In genomic region chr12:95469897-95470296, GRCm38 (mm10) we compare ENCODE assay signal across 26 mouse cellular contexts.
DNase-seq lines count a peak whose midpoint lies in the region; ATAC-seq and TF ChIP-seq lines count a peak whose summit lies in the region.
"Had no signal": no experiment of that assay in that cellular context is flagged by ENCODE, and none has a peak within 500 bp of the region (broad histone marks: within the 10 kb centered on the region; RNA-seq: fewer than 3 reads in every experiment).

No protein-coding gene starts in this region.

- ATAC-seq in megakaryocyte, adult 5-6 weeks (ENCODE audit: poor library complexity, severe bottlenecking) = no peak
- ATAC-seq: CD4-positive, CD25-positive, alpha-beta regulatory T cell, adult 4 months; forebrain, embryonic 13.5 days; forebrain, embryonic 16.5 days; Patski had no signal

- H3K36me3 ChIP-seq in myocyte (ENCODE audit: control insufficient read depth, insufficient read depth) = no peaks in the 10 kb centered on the region
- H3K36me3 ChIP-seq: embryonic facial prominence, embryonic 12.5 days; embryonic facial prominence, embryonic 15.5 days; forebrain, embryonic 10.5 days; hindbrain, embryonic 12.5 days; hindbrain, embryonic 15.5 days had no signal

- H3K4me2 ChIP-seq in myocyte (ENCODE audit: low read depth) = peak overlapping the region; percentile 33
- H3K4me2 ChIP-seq: embryonic facial prominence, embryonic 12.5 days; embryonic facial prominence, embryonic 15.5 days; forebrain, embryonic 13.5 days; heart, embryonic 11.5 days; hindbrain, embryonic 12.5 days; hindbrain, embryonic 15.5 days had no signal

- no peaks in the 10 kb centered on the region for H3K27me3 ChIP-seq in myocyte (ENCODE audit: control insufficient read depth, insufficient read depth, insufficient read length)
- H3K27me3 ChIP-seq: embryonic facial prominence, embryonic 12.5 days; embryonic facial prominence, embryonic 15.5 days; hindbrain, embryonic 12.5 days; hindbrain, embryonic 15.5 days; Patski had no signal

- no peak for TF ChIP-seq CTCF in embryonic fibroblast, embryonic 13.5 days (IDR thresholded peaks at IDR 0.05; ENCODE audit: borderline replicate concordance, insufficient read depth, low read length)

- DNase-seq in 3T3-L1 (ENCODE audit: low read depth, low spot score) (peak; percentile 73), NIH3T3 (ENCODE audit: low read depth) (peak; percentile 44)
- no peak for DNase-seq in urinary bladder, postnatal 14 days (ENCODE audit: low spot score)
- DNase-seq in right cerebral cortex, postnatal 10 days (ENCODE audit: low spot score in 2 of 2) = no peak
- DNase-seq: adrenal gland, adult 2 months; adrenal gland, postnatal 14 days; B cell, adult 2 months; cerebellum, adult 11-12 months; cerebellum, adult 8-10 months; cerebellum, postnatal 10 days; gastrocnemius, postnatal 10 days; heart, adult 11 months had no signal

- no peaks in the 10 kb centered on the region for H3K79me2 ChIP-seq in myocyte (ENCODE audit: control insufficient read depth, insufficient read depth)

- H3K27ac ChIP-seq in embryonic fibroblast, embryonic 13.5 days (ENCODE audit: insufficient read depth, low read length) = peak overlapping the region; percentile 35; the same call in 1 of the 2 replicates
- H3K27ac ChIP-seq: embryonic facial prominence, embryonic 12.5 days; embryonic facial prominence, embryonic 15.5 days; forebrain, embryonic 10.5 days; forebrain, embryonic 13.5 days; hindbrain, embryonic 12.5 days; hindbrain, embryonic 15.5 days had no signal

- no peak overlapping the region for H3K4me3 ChIP-seq in embryonic fibroblast, embryonic 13.5 days (ENCODE audit: insufficient read depth, low read length)
- H3K4me3 ChIP-seq in myocyte = no peak overlapping the region
- H3K4me3 ChIP-seq: embryonic facial prominence, embryonic 12.5 days; embryonic facial prominence, embryonic 15.5 days; erythroblast, embryonic 14.5 days; forebrain, embryonic 10.5 days; forebrain, embryonic 13.5 days; hindbrain, embryonic 12.5 days; hindbrain, embryonic 15.5 days had no signal

- H3ac ChIP-seq in myocyte (ENCODE audit: control insufficient read depth, insufficient read length) = no peak overlapping the region

- peaks cover 2% of the 10 kb centered on the region; the same call in 1 of the 2 replicates for H3K4me1 ChIP-seq in embryonic fibroblast, embryonic 13.5 days (ENCODE audit: control insufficient read depth, insufficient read depth, low read length)
- H3K4me1 ChIP-seq: embryonic facial prominence, embryonic 15.5 days; hindbrain, embryonic 15.5 days had no signal

- TF ChIP-seq POLR2A in embryonic fibroblast, embryonic 13.5 days (IDR thresholded peaks at IDR 0.05; ENCODE audit: low read depth, low read length) = no peak
- TF ChIP-seq POLR2A in myocyte (IDR thresholded peaks at IDR 0.05; ENCODE audit: insufficient read length, low read depth) = no peak

TF ChIP-seq in myocyte, 11 proteins besides CTCF, POLR2A, EP300 and RAD21:
- TF ChIP-seq MYOG (IDR thresholded peaks at IDR 0.05; ENCODE audit: control insufficient read depth in 1 of 3, insufficient read depth in 1 of 3, insufficient read length in 2 of 3, low read depth in 2 of 3) (no peak), TCF12 (IDR thresholded peaks at IDR 0.05; ENCODE audit: insufficient read depth, poor library complexity, severe bottlenecking) (no peak), REST (IDR thresholded peaks at IDR 0.05; ENCODE audit: insufficient read depth, insufficient read length) (no peak), TCF3 (IDR thresholded peaks at IDR 0.05; ENCODE audit: insufficient read length, low read depth) (no peak), MAX (IDR thresholded peaks at IDR 0.05; ENCODE audit: low read depth) (no peak), E2F4 (IDR thresholded peaks at IDR 0.05; ENCODE audit: insufficient read depth) (no peak)

Comparison
In these comparisons a context has a peak if more than half of its experiments do, and no peak if none do; other contexts are left out.
1. DNase-seq: peak in 3T3-L1 (single experiment) and NIH3T3 (single experiment); none in urinary bladder, postnatal 14 days (single experiment) and right cerebral cortex, postnatal 10 days (0 of 2).